Mouse (Mus musculus): ENCODE measurements around the gene Atp8b3.

- TF ChIP-seq CTCF (IDR thresholded peaks at IDR 0.05; ENCODE audit: low read depth, low read length) (no peak), POLR2A (IDR thresholded peaks at IDR 0.05; ENCODE audit: extremely low read depth, insufficient read depth, low read length) (no peak)
Observed at GRCm38 (mm10) chr10:80572477-80572876, 33.6 kb upstream of the Atp8b3 start.

Data from liver, adult 2 months (tissue).